Mouse (Mus musculus): ENCODE measurements around the gene Tfb2m. TPM values are rescaled to one million over a fixed set of nuclear protein-coding genes. Genes with fewer than 3 reads are reported as not detected.
A peak's percentile ranks its signal among the peaks of the same experiment; 100 is the strongest.

Tfb2m gene
- polyA plus RNA-seq, 1 experiment from 2014 or later: 30.5 TPM

DNA sequence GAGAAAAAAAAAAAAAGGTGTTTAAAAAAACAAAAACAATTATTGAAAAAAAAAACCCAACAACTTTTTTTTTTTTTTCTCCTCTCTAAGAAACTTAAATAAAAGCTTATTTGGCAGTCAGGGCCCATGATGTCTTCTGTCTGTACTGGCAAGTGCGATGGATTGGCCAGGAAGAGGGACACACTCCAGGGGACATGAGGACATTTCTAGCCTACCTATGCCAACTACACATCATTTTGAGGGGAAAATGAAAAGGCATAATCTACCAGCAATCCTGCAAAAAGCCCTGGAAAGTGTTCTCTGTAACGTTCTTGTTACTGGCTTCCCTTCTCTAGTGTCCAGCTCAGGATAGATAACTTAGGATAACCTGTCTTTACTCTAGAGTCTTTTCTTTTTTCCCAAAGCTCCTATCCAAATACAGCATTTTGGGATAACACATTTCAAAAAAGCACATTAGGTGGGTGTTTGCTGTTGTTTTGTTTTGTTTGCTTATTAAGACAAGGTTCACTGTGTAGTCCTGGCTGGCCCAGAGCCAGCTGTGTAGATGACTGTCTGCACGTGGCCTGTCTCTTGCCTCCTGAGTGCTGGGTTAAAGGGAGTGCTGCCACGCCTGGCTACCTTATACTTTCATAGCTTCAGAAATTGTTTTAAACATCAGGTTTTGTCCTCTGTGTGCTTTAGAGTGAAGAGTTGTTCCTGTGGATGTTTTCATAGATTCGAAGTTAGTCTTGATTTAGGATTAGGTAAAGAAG is 7.3 kb upstream of the Tfb2m start:
- H3K9ac ChIP-seq: no peak overlapping the region
- no peak for ATAC-seq (ENCODE audit: borderline replicate concordance, extremely low read depth, low FRiP score, low TSS enrichment)
- WGBS: 59% methylated on average over 5 of the region's 5 CpGs
- peaks cover 4% of the 10 kb centered on the region; the same call in 1 of the 2 replicates for H3K4me1 ChIP-seq
- H3K27ac ChIP-seq: no peak overlapping the region
- H3K27me3 ChIP-seq: no peaks in the 10 kb centered on the region
- H3K9me3 ChIP-seq: no peaks in the 10 kb centered on the region
- H3K4me2 ChIP-seq: no peak overlapping the region
- no peak overlapping the region for H3K4me3 ChIP-seq
- H3K36me3 ChIP-seq: no peaks in the 10 kb centered on the region

DNA sequence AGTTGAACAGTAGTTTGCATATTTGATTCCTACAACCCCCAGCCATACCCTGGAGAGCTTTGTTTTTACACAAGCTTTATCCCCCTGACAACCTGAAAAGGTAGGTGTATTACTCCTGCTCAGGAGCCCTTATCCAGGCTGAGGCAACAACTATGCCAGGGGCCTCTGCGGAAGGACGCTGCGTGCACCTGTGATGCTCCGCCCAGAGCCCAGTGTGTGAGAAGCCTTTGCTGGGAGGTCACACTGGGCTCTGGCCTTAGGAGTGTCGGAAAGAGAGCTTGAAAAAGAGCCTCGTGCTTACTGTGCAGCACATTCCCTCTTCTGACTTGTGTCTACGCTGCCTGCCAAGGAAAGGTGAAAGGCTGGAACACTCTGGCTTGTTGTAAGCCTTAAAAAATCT is 6.7 kb upstream of the Tfb2m start:
- 42% methylated on average over 7 of the region's 7 CpGs for WGBS

DNA sequence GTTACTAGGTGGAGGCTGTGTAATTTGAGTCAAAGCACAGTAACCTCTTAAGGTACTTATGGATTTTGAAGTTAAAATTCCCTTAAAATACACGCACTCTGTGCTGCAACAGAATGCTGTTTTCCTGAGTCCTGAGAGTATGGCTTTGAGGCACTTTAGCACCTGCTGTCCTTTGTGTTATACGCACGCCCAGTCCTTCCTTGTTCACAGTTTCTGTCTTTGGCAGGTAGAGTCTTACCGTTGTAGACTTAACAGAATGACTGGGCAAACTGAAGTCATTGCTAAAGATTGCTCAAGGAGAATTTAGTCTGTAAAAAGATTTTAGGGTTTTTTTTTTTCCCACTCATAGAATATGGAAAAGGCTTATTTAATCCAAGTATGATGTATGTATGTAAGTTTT is 5.9 kb upstream of the Tfb2m start:
- no peaks in the 10 kb centered on the region for H3K36me3 ChIP-seq
- H3K27me3 ChIP-seq: no peaks in the 10 kb centered on the region
- H3K4me3 ChIP-seq: no peak overlapping the region
- H3K4me1 ChIP-seq: peaks cover 12% of the 10 kb centered on the region
- H3K27ac ChIP-seq: peak overlapping the region; percentile 21; the same call in 1 of the 2 replicates
- no peak overlapping the region for H3K4me2 ChIP-seq
- WGBS: 68% methylated on average over 4 of the region's 4 CpGs
- H3K9me3 ChIP-seq: no peaks in the 10 kb centered on the region
- ATAC-seq (ENCODE audit: borderline replicate concordance, extremely low read depth, low FRiP score, low TSS enrichment): no peak
- H3K9ac ChIP-seq: no peak overlapping the region

More for the DNA sequence above, 6.7 kb upstream of the Tfb2m start:
- Histone ChIP-seq H3K27ac (peak overlapping the region; percentile 61; the same call in 1 of the 2 replicates), H3K9me3 (no peaks in the 10 kb centered on the region), H3K9ac (no peak overlapping the region), H3K4me1 (peaks cover 6% of the 10 kb centered on the region; the same call in 1 of the 2 replicates), H3K27me3 (no peaks in the 10 kb centered on the region), H3K4me2 (no peak overlapping the region), H3K36me3 (no peaks in the 10 kb centered on the region), H3K4me3 (no peak overlapping the region)
- ATAC-seq (ENCODE audit: borderline replicate concordance, extremely low read depth, low FRiP score, low TSS enrichment): no peak

DNA sequence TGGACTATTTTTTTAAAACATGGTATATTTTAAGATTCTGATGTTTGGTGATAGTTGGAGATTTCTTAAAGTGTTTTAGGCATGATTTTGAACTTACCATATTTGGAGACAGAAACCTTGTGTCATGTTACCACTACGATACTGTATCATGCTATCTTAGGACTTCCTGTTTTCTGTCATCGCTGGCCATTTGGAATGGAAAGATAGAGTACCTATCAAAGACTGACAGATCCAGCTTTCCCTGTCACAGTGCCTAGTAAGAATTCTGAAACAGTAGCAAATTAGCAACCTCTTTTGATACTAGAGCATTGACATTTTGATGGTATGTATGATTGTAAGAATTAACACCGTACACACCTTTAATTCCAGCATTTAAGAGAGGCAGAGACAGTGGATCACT is 5.3 kb upstream of the Tfb2m start:
- no peaks in the 10 kb centered on the region for H3K36me3 ChIP-seq
- no peaks in the 10 kb centered on the region for H3K27me3 ChIP-seq
- H3K4me2 ChIP-seq: no peak overlapping the region
- no peaks in the 10 kb centered on the region for H3K9me3 ChIP-seq
- no peak for ATAC-seq (ENCODE audit: borderline replicate concordance, extremely low read depth, low FRiP score, low TSS enrichment)
- peaks cover 12% of the 10 kb centered on the region for H3K4me1 ChIP-seq
- no peak overlapping the region for H3K27ac ChIP-seq
- H3K4me3 ChIP-seq: no peak overlapping the region
- H3K9ac ChIP-seq: no peak overlapping the region
- 72% methylated on average over 3 of the region's 3 CpGs for WGBS

DNA sequence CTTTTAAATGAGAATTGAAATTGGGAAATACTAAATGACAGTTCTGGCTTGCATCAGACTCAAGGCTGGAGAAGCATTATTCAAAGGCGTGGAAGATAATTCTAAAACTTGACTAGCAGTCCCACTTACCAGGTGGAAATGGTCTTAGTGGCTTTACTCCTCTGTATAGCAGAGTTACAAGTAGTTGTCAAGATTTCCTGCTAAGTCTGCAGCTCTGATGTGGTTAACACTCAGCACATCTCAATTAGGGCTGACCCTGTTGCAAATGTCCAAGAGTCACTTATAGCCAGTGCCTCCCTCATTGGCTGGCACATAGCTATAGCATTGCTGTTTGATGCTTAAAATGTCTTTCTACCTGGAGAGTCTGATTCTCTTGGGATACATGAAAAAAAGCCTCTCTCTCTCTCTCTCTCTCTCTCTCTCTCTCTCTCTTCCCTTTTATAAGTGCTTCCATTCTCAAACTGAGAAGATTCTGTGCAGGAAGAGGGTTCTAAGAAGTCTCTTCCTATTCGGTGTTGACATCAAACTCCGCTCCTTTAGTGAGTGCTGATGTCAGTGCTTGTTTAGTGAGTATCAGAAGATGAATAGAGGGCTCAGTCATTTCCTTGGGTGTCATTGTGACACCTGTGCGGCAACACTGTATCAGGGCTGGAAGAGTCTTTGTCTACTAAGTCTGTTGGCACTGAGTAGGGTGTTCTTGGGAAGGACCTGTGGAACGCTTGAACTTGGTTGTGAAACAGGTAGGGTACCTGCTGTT is 3.1 kb upstream of the Tfb2m start:
- Histone ChIP-seq H3K36me3 (no peaks in the 10 kb centered on the region), H3K9ac (no peak overlapping the region), H3K4me2 (no peak overlapping the region), H3K27me3 (no peaks in the 10 kb centered on the region), H3K4me3 (no peak overlapping the region), H3K27ac (no peak overlapping the region), H3K4me1 (peaks cover 23% of the 10 kb centered on the region), H3K9me3 (no peaks in the 10 kb centered on the region)
- no peak for ATAC-seq (ENCODE audit: borderline replicate concordance, extremely low read depth, low FRiP score, low TSS enrichment)
- 88% methylated on average over 5 of the region's 5 CpGs for WGBS

DNA sequence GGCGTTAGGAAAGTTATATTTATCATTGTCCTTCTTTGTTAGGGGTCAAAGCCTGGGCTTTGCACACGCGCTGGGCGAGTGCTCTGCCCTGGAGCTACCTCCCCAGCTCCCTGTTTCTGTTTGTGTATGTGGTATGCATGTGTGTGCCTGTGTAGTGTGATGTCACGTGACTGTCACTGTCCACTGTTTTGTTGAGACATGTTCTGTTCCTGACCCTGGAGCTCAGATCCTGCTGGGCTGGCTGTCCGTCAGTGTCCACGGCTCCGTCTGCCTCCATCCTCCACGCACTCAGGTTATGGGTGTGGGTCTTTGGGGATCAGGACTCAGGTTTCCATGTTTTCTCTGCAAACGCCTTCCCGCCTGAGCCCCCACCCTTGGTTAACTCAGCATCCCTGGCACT is 2.2 kb upstream of the Tfb2m start:
- no peak overlapping the region for H3K4me3 ChIP-seq
- no peak overlapping the region for H3K4me2 ChIP-seq
- no peaks in the 10 kb centered on the region for H3K36me3 ChIP-seq
- H3K9me3 ChIP-seq: no peaks in the 10 kb centered on the region
- H3K9ac ChIP-seq: no peak overlapping the region
- ATAC-seq (ENCODE audit: borderline replicate concordance, extremely low read depth, low FRiP score, low TSS enrichment): no peak
- H3K27me3 ChIP-seq: no peaks in the 10 kb centered on the region
- 60% methylated on average over 11 of the region's 11 CpGs for WGBS
- no peak overlapping the region for H3K27ac ChIP-seq
- H3K4me1 ChIP-seq: peaks cover 25% of the 10 kb centered on the region

DNA sequence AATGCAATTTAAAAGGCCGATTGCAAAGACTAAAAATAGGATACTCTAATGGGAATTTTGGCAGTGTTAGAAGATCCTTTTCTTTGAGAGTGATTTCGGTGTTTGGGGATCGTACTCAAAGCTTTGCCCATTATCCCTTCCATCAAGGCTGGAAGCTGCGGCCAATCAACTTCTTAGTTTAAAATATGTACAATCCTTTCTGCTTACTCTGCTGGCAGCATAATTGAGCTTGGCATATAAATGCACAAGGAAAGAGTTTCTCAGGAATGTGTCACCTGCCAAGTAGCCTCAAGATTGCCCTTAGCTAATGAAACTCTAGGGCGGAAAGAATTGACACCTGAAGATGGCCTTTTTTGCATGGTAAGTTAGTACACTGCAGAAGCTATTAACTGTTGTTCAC is 1.1 kb upstream of the Tfb2m start:
- peak overlapping the region; percentile 91 for H3K4me3 ChIP-seq
- 4% methylated on average over 5 of the region's 5 CpGs for WGBS
- ATAC-seq (ENCODE audit: borderline replicate concordance, extremely low read depth, low FRiP score, low TSS enrichment): no peak
- H3K27ac ChIP-seq: peak overlapping the region; percentile 97
- no peaks in the 10 kb centered on the region for H3K36me3 ChIP-seq
- H3K9ac ChIP-seq: peak overlapping the region; percentile 78
- peak overlapping the region; percentile 67 for H3K4me2 ChIP-seq
- H3K4me1 ChIP-seq: peaks cover 21% of the 10 kb centered on the region
- no peaks in the 10 kb centered on the region for H3K9me3 ChIP-seq
- H3K27me3 ChIP-seq: no peaks in the 10 kb centered on the region

DNA sequence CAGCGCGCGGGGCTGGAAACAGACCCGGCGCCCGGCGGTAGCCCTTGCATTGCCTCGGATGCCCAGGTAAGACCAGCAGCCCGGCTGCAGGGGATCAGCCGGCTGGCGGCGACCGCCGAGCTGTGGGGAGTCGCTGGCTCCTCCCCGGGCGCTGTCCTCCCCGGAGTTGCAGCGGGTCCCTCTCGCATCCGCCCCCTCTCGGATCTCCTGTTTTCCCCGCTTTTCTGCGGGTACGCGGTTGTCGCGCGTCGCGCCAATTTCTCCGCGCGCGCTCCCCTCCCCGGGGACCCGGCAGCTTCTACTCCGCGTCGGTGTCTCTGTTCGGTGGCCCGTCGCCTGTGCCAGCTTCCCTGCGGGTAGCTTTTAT is 467 bp upstream of the Tfb2m start:
- Histone ChIP-seq H3K4me2 (peak overlapping the region; percentile 67), H3K9me3 (no peaks in the 10 kb centered on the region), H3K27ac (peak overlapping the region; percentile 97), H3K4me3 (peak overlapping the region; percentile 91), H3K36me3 (no peaks in the 10 kb centered on the region), H3K4me1 (peaks cover 21% of the 10 kb centered on the region), H3K27me3 (no peaks in the 10 kb centered on the region), H3K9ac (peak overlapping the region; percentile 78)
- ATAC-seq (ENCODE audit: borderline replicate concordance, extremely low read depth, low FRiP score, low TSS enrichment): peak; percentile 89
- 0% methylated on average over 39 of the region's 44 CpGs for WGBS

DNA sequence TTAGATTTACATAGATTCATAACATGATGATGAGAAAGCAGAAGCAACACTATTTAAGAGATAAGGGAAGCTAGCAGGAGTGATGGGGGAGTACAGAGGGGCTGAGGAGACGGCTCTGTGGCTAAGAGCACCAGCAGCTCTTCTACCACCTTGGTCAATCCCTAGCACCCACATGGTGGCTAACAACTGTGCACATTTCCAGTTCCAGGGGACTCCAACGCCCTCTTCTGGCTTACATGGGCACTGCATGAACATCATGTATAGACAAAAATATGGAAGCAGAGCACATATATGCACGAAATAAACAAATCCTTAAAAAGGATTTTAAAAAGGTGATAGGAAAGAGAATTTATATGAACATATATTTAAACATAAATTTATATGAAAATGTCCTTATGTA is 4.6 kb downstream of the Tfb2m start:
- ATAC-seq (ENCODE audit: borderline replicate concordance, extremely low read depth, low FRiP score, low TSS enrichment): no peak
- Histone ChIP-seq H3K9ac (no peak overlapping the region), H3K36me3 (peaks cover 22% of the 10 kb centered on the region), H3K4me1 (peaks cover 18% of the 10 kb centered on the region), H3K4me3 (no peak overlapping the region), H3K27ac (no peak overlapping the region), H3K27me3 (no peaks in the 10 kb centered on the region), H3K4me2 (no peak overlapping the region), H3K9me3 (no peaks in the 10 kb centered on the region)
- 60% methylated on average over 3 of the region's 3 CpGs for WGBS

DNA sequence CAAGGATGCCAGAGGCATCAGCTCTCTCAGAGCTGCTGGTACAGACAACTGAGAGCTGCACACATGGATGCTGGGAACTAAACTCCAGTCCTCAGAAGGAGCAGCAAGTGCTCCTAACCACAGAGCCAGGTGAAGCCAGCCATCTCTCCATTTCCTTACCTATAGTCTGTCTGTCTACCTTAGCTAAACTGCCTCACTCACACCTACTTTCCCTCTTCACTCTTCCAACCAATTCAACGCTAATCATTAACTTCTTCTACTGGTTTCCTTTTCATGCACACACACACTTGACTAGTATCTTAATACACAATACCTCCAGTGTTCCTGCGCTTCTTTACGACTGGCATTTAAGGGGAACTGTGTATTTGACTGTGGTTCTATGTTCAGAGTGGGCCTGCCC is 6.2 kb downstream of the Tfb2m start:
- Histone ChIP-seq H3K4me3 (no peak overlapping the region), H3K4me2 (no peak overlapping the region), H3K9ac (no peak overlapping the region), H3K27me3 (no peaks in the 10 kb centered on the region), H3K27ac (peak overlapping the region; percentile 53), H3K36me3 (peaks cover 27% of the 10 kb centered on the region), H3K4me1 (peaks cover 13% of the 10 kb centered on the region), H3K9me3 (no peaks in the 10 kb centered on the region)
- WGBS: 66% methylated on average over 3 of the region's 3 CpGs
- ATAC-seq (ENCODE audit: borderline replicate concordance, extremely low read depth, low FRiP score, low TSS enrichment): peak; percentile 19; the same call in 1 of the 2 replicates

DNA sequence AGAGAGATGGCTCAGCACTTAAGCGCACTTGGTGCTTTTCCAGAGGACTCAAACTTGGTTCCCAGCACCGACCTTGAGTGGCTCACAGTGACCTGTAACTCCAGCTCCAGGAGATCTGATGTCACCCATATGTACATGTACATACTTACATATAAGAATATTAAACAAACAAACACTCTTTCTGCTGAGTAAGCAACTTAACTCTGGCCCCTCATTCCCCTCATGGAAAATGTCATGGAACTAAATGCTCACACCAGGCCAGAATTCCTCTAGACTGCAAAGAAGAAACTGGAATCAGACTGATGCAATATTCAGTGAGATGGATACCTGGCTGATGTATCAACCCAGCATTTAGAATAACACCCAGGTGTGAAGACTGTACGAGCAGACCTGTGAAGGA is 7.0 kb downstream of the Tfb2m start:
- WGBS: 80% methylated on average over 3 of the region's 3 CpGs
- Histone ChIP-seq H3K36me3 (peaks cover 28% of the 10 kb centered on the region), H3K27me3 (no peaks in the 10 kb centered on the region)

DNA sequence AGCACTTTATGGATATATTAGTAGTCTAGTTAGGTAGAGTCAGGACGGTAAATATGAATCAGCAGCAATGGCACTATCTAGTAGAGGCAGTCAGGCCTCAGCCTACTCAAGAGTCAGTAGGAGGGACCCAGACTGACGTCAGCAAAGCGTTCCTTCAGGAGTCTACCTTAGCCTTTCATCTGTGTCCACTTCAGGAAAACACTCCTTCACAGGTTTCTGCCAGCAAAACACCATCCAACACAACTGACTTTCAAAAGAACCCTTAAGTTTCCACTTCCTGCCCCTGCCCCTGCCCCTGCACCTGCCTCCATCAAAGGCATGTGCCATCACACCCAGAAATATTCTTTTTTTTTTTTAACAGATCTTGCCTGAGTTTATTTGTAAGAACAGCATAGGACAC is 26.2 kb downstream of the Tfb2m start:
- 68% methylated on average over 3 of the region's 3 CpGs for WGBS
- H3K27ac ChIP-seq: no peak overlapping the region
- no peak overlapping the region for H3K9ac ChIP-seq
- H3K27me3 ChIP-seq: no peaks in the 10 kb centered on the region
- no peaks in the 10 kb centered on the region for H3K9me3 ChIP-seq
- H3K36me3 ChIP-seq: no peaks in the 10 kb centered on the region
- ATAC-seq (ENCODE audit: borderline replicate concordance, extremely low read depth, low FRiP score, low TSS enrichment): no peak
- no peak overlapping the region for H3K4me3 ChIP-seq
- H3K4me1 ChIP-seq: no peaks in the 10 kb centered on the region
- H3K4me2 ChIP-seq: no peak overlapping the region

More for the DNA sequence above, 7.0 kb downstream of the Tfb2m start:
- Histone ChIP-seq H3K4me3 (no peak overlapping the region), H3K4me1 (peaks cover 5% of the 10 kb centered on the region), H3K9ac (no peak overlapping the region), H3K9me3 (no peaks in the 10 kb centered on the region), H3K27ac (no peak overlapping the region), H3K4me2 (no peak overlapping the region)
- no peak for ATAC-seq (ENCODE audit: borderline replicate concordance, extremely low read depth, low FRiP score, low TSS enrichment)
